Mouse (Mus musculus) ES-Bruce4 (cell line): ENCODE data around the gene Ier2.

Source experiments
- CTCF ChIP-seq: IDR thresholded peaks from one replicate; pipeline ENCODE4 v1.8.1; 2011; ENCODE audit warnings: low read depth, low read length
- POLR2A ChIP-seq: IDR thresholded peaks from one replicate; pipeline ENCODE4 v1.8.1; 2011; ENCODE audit warnings: low read length; ENCODE audit not compliant: insufficient read depth

- TF ChIP-seq CTCF = no peak
- TF ChIP-seq POLR2A = no peak
Observed at GRCm38 (mm10) chr8:84657203-84657602, 5.4 kb downstream of the Ier2 start.
